Mouse (Mus musculus) lung, embryonic 16.5 days (tissue): ENCODE data around the gene Slc24a4. TPM values are rescaled to one million over a fixed set of nuclear protein-coding genes. Genes with fewer than 3 reads are reported as not detected.
"Not testable (repeated sequence)": the region's sequence is repeated elsewhere in the genome, so short reads cannot be mapped to it uniquely, and the experiment has no call there.

Source experiments
- ATAC-seq: fragments of 200-750 bp; cut with Nextera tagmentation; 2 replicates; pipeline ENCODE4 v1.8.0; 2017; ENCODE audit warnings: low read depth, mild to moderate bottlenecking, moderate library complexity
- H3K27ac ChIP-seq: fragments of 300-500 bp; sonication (generic); 2 replicates; pipeline ENCODE4 v1.5.1; 2014; ENCODE audit warnings: mild to moderate bottlenecking, control low read depth, low read length
- H3K27me3 ChIP-seq: fragments of 300-500 bp; sonication (generic); 2 replicates; pipeline ENCODE4 v1.6.1; 2014; ENCODE audit warnings: low read depth, low read length, mixed read lengths; ENCODE audit not compliant: control insufficient read depth, insufficient read depth
- H3K36me3 ChIP-seq: fragments of 300-500 bp; sonication (generic); 2 replicates; pipeline ENCODE4 v1.6.1; 2014; ENCODE audit warnings: low read length; ENCODE audit not compliant: control insufficient read depth, insufficient read depth
- H3K4me1 ChIP-seq: fragments of 300-500 bp; sonication (generic); replicated peaks from 2 replicates; pipeline ENCODE4 v1.6.1; 2014; ENCODE audit warnings: low read length, mixed read lengths; ENCODE audit not compliant: control insufficient read depth, insufficient read depth
- H3K4me2 ChIP-seq: fragments of 300-500 bp; sonication (generic); 2 replicates; pipeline ENCODE4 v1.6.1; 2014; ENCODE audit warnings: low read depth, low read length, control low read depth
- H3K4me3 ChIP-seq: fragments of 300-500 bp; sonication (generic); 2 replicates; pipeline ENCODE4 v1.5.1; 2014; ENCODE audit warnings: mild to moderate bottlenecking, low read length, control low read depth
- H3K9ac ChIP-seq: fragments of 300-500 bp; sonication (generic); 2 replicates; pipeline ENCODE4 v1.6.1; 2014; ENCODE audit warnings: low read length, control low read depth
- H3K9me3 ChIP-seq: fragments of 300-500 bp; sonication (generic); 2 replicates; pipeline ENCODE4 v1.6.1; 2016; ENCODE audit warnings: low read length; ENCODE audit not compliant: control insufficient read depth
- WGBS: fragments of 180-500 bp; shearing (Covaris S2); extraction: QIAGEN DNeasy Blood & Tissue Kit; methylation state at CpG from one replicate; pipeline ENCODE4 v1.1.7; 2014; 5-methylcytosine and 5-hydroxymethylcytosine counted together
- polyA plus RNA-seq: library from polyadenylated mRNA; unstranded; fragments of >200 nt; fragmentation: Nextera tagmentation; extraction: Ambion mirVana; gene quantifications from 2 replicates; pipeline ENCODE4 v1.2.1, GENCODE M21; 2015

The Slc24a4 gene
- polyA plus RNA-seq, 1 experiment from 2014 or later = 3.1 TPM

DNA sequence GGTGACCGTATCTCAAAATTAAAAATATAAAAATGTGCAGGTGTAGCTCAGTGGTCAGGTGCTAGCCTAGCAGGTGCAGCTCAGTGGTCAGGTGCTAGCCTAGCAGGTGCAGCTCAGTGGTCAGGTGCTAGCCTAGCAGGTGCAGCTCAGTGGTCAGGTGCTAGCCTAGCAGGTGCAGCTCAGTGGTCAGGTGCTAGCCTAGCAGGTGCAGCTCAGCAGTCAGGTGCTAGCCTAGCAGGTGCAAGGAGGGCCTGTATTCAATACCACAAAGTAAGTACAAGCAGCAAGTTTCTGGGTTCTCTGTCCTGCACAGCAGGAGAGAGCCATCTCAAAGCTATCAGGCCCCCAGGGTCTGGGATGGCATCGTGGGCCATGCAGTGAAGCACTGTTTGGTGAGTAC, 95.6 kb downstream of the Slc24a4 start:
- not testable (repeated sequence) for ATAC-seq, H3K27ac ChIP-seq
- WGBS = 87% methylated on average over 2 of the region's 2 CpGs

GRCm38 (mm10) chr12:102225165-102225564, 96.6 kb downstream of the Slc24a4 start:
- Histone ChIP-seq H3K4me2 (no peak overlapping the region), H3K27ac (no peak overlapping the region), H3K4me3 (no peak overlapping the region), H3K9ac (no peak overlapping the region), H3K4me1 (no peaks in the 10 kb centered on the region), H3K36me3 (no peaks in the 10 kb centered on the region), H3K9me3 (no peaks in the 10 kb centered on the region), H3K27me3 (no peaks in the 10 kb centered on the region)
- ATAC-seq = no peak
- 30% methylated on average over 3 of the region's 3 CpGs for WGBS

More for the DNA sequence above, 95.6 kb downstream of the Slc24a4 start:
- H3K4me2 ChIP-seq, H3K4me3 ChIP-seq, H3K9me3 ChIP-seq, H3K4me1 ChIP-seq, H3K9ac ChIP-seq, H3K27me3 ChIP-seq, H3K36me3 ChIP-seq: not testable (repeated sequence)

DNA sequence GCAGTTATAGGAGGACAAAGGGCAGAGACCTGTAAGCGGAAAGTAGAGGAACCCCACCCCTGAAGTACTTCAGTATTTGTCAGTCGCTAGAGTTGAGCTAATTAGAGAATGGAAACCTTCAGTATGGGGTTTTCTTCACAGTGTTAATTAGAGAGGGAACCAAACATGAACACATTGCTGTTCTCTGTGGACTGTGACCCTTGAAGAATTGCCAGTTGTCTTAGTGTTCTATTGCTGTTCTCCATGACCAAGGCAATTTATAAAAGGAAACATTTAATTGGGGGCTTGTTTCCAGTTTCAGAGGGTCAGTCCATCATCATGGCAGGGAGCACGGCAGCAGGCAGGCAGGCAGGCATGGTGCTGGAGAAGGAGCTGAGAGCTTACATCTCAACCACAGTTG, 107.0 kb downstream of the Slc24a4 start:
- Histone ChIP-seq H3K9ac (no peak overlapping the region), H3K4me2 (no peak overlapping the region), H3K36me3 (no peaks in the 10 kb centered on the region), H3K4me3 (no peak overlapping the region), H3K27me3 (no peaks in the 10 kb centered on the region), H3K27ac (no peak overlapping the region), H3K4me1 (no peaks in the 10 kb centered on the region), H3K9me3 (no peaks in the 10 kb centered on the region)
- 77% methylated on average over 3 of the region's 3 CpGs for WGBS
- no peak for ATAC-seq

GRCm38 (mm10) chr12:102236317-102236716, 107.8 kb downstream of the Slc24a4 start:
- 85% methylated on average over 6 of the region's 6 CpGs for WGBS
- no peaks in the 10 kb centered on the region for H3K36me3 ChIP-seq
- no peaks in the 10 kb centered on the region for H3K27me3 ChIP-seq
- ATAC-seq = no peak
- H3K9ac ChIP-seq = no peak overlapping the region
- no peak overlapping the region for H3K27ac ChIP-seq
- no peaks in the 10 kb centered on the region for H3K9me3 ChIP-seq
- no peak overlapping the region for H3K4me3 ChIP-seq
- H3K4me1 ChIP-seq = no peaks in the 10 kb centered on the region
- H3K4me2 ChIP-seq = no peak overlapping the region

DNA sequence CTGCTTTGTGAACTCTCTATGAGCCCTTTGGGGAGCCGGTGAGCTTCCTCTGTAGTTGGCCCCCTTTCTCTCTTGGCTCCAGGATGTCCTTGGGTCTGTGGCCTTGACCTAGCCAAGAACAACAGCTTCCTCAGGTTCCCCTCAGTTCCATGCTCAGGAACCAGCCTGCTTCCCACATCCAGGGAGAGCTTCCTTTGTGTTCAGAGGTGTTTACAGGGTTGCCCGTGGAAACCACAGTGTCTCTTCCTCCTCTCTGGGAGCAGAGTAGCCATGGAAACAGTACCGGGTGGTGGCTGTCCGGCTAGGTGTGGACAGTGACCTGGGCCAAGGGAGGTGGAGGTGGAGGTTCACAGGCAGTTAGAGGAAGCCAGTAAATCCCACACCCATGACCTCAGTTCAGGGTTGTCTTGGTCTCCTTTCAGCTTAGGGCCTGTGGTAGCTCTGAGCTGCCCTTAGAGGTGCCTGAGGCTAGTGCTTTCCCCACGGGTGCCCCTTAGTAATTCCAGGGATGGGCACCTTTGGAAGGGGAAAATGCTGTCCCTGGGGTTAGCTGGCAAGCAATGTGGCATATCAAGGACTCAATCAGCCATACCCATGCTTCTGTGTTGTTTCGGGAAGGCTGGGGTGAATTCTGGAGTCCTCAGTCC, 113.7 kb downstream of the Slc24a4 start:
- Histone ChIP-seq H3K9me3 (no peaks in the 10 kb centered on the region), H3K4me1 (no peaks in the 10 kb centered on the region), H3K4me3 (no peak overlapping the region), H3K36me3 (no peaks in the 10 kb centered on the region), H3K27me3 (no peaks in the 10 kb centered on the region), H3K4me2 (no peak overlapping the region), H3K9ac (no peak overlapping the region), H3K27ac (no peak overlapping the region)
- 42% methylated on average over 6 of the region's 6 CpGs for WGBS
- 0 out of 2 replicates have a peak, but pooled peaks have one; percentile 28 for ATAC-seq

DNA sequence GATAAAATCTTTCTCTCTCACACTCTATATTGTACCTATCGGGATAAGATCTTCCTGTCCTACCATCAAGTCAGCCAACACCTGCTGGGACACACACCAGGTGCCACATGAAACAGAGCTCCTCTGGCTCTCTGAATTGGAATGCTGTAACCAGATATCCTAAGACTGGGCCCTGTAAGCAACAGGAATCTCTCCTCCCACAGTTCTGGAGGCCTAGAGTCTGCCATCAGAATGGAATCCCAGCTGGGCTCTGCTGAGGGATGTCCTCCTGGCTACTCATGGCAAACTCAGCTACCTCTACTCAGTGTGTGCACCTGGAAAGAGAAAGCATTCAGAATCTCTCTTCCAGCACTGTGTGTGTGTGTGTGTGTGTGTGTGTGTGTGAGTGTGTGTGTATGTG, 115.4 kb downstream of the Slc24a4 start:
- Histone ChIP-seq H3K27me3 (no peaks in the 10 kb centered on the region), H3K4me1 (no peaks in the 10 kb centered on the region), H3K27ac (no peak overlapping the region), H3K36me3 (no peaks in the 10 kb centered on the region), H3K4me2 (no peak overlapping the region), H3K9me3 (no peaks in the 10 kb centered on the region), H3K9ac (no peak overlapping the region), H3K4me3 (no peak overlapping the region)
- 43% methylated on average over 1 of the region's 1 CpGs for WGBS
- no peak for ATAC-seq

DNA sequence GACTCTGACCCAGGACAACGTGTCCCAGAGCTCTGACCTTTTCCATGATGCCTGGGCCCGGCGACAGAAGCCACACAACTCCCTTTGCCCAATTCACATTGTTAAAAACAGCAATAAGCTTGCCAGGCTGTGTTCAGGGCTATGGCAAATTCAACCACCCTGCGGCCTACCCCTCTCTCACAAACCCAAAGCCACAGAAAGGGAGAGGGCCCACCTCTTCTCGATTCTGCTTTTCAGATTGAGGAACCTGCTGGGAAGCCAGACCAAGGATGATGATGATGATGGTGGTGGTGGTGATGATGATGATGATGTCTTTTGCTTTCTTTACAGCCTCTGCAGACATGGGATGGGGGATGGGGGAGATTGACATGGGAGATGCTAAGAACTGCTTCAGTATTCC, 117.7 kb downstream of the Slc24a4 start:
- 82% methylated on average over 5 of the region's 5 CpGs for WGBS
- H3K27me3 ChIP-seq = no peaks in the 10 kb centered on the region
- H3K36me3 ChIP-seq = no peaks in the 10 kb centered on the region
- no peak overlapping the region for H3K9ac ChIP-seq
- H3K4me2 ChIP-seq = no peak overlapping the region
- H3K4me3 ChIP-seq = no peak overlapping the region
- ATAC-seq = no peak
- no peaks in the 10 kb centered on the region for H3K9me3 ChIP-seq
- no peak overlapping the region for H3K27ac ChIP-seq
- no peaks in the 10 kb centered on the region for H3K4me1 ChIP-seq

DNA sequence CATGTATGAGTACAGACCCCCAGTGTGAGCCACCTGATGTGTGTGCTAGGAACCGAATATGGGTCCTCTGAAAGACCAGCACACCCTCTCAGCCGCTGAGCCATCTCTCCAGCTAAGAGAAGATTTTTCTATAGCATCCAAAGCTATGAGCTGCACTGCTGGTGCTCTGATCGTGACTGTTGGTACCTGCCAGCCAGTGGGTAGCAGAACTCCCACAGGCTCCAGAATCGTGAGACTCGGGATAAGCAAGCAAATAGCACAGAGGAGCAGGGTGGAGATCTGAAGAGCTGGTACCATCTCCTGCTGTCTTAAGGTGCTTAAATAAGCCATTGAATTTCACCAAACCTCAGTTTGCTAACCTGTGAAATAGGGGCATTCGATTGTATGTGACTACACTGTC, 119.6 kb downstream of the Slc24a4 start:
- H3K36me3 ChIP-seq = no peaks in the 10 kb centered on the region
- ATAC-seq = no peak
- WGBS = 90% methylated on average over 6 of the region's 6 CpGs
- no peak overlapping the region for H3K9ac ChIP-seq
- no peaks in the 10 kb centered on the region for H3K9me3 ChIP-seq
- H3K27ac ChIP-seq = no peak overlapping the region
- H3K4me2 ChIP-seq = no peak overlapping the region
- H3K4me3 ChIP-seq = no peak overlapping the region
- H3K4me1 ChIP-seq = no peaks in the 10 kb centered on the region
- H3K27me3 ChIP-seq = no peaks in the 10 kb centered on the region

- Histone ChIP-seq H3K4me1 (no peaks in the 10 kb centered on the region), H3K4me3 (no peak overlapping the region), H3K36me3 (no peaks in the 10 kb centered on the region), H3K27me3 (no peaks in the 10 kb centered on the region), H3K9me3 (no peaks in the 10 kb centered on the region), H3K9ac (no peak overlapping the region), H3K4me2 (no peak overlapping the region), H3K27ac (no peak overlapping the region)
- 88% methylated on average over 4 of the region's 4 CpGs for WGBS
- ATAC-seq = no peak
These were observed 121.8 kb downstream of the Slc24a4 start for GRCm38 (mm10) chr12:102250316-102250715.

- 74% methylated on average over 3 of the region's 3 CpGs for WGBS
- H3K27ac ChIP-seq = no peak overlapping the region
- H3K9me3 ChIP-seq = no peaks in the 10 kb centered on the region
- ATAC-seq = no peak
- H3K4me2 ChIP-seq = no peak overlapping the region
- no peak overlapping the region for H3K9ac ChIP-seq
- H3K36me3 ChIP-seq = no peaks in the 10 kb centered on the region
- no peaks in the 10 kb centered on the region for H3K4me1 ChIP-seq
- H3K4me3 ChIP-seq = no peak overlapping the region
- no peaks in the 10 kb centered on the region for H3K27me3 ChIP-seq
These were observed 122.5 kb downstream of the Slc24a4 start for GRCm38 (mm10) chr12:102251070-102251469.
